Mouse (Mus musculus): ENCODE results near the gene Kcnq1.

- TF ChIP-seq FLI1 (IDR thresholded peaks at IDR 0.05; ENCODE audit: low read length) (no peak), GATA1 (IDR thresholded peaks at IDR 0.05; ENCODE audit: borderline replicate concordance, low read length) (no peak)
These were observed 33.6 kb upstream of the Kcnq1 start for GRCm38 (mm10) chr7:143072605-143073004.
